Mouse (Mus musculus) left cerebral cortex, adult 11 months (tissue): ENCODE measurements at regions not wholly inside any gene's neighbourhood (a gene's known extent, or its start where the extent isn't known, plus 50 kb on each side); places are given as distances from the start of the nearest gene placed in this dataset.

Source experiments
- DNase-seq: peaks from one replicate; pipeline ENCODE4 v3.0.0; 2022; ENCODE audit warnings: low spot score

DNA sequence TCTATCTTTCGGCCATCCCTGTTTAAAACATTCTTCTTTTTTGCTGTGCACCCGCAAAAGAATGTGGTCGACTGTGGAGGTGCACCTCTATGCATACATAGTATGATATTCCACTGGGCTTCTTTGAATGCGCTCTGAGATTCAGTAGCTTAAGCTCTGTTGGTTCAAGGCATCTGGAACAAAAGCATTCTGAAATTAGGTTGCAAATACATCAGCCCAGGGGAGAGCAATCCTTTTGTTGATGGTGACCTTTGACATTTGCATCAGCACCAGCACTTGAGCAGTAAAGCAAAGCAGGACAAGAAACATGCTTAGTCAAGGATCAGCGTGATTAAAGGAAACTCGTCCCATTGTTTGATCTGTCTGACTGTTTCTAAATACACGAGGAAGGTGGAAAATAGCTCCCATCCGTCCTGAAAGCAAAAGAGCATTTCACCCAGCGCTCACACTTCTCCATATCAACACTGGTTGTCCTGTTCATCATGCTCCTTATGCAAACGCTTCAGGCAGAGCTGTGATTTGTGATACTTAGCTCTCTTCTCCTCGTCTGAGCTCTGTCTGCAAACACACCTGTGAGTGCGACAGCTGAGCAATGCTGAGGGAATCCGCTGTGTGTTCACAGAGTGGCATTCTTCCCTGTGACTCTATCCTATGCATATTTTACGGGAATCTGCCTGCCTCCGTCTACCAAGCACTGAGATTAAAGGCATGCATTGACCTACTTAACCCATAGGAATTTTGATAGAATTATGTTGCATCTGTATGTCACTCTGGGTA lies 67.4 kb upstream of the Dkk2 start:
- no peak for DNase-seq

DNA sequence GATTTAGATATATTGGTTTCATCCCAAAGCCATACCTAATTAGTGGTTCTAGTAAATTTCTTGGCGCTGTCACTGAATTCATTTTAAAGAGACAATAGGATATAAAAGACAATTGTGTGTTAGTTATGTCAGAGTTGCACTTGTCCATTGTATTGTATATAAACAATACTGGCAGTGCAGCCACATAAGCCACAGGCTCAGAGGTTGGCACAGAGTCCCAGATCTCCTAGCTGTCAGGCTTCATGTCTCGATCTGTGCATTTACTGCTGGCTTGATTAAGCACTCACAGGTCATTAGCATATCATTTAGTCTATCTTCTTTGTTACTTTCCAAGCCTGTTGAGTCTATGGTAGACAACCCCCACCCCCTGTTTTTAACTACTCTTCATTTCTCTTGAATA lies 66.6 kb upstream of the Dkk2 start:
- no peak for DNase-seq

DNA sequence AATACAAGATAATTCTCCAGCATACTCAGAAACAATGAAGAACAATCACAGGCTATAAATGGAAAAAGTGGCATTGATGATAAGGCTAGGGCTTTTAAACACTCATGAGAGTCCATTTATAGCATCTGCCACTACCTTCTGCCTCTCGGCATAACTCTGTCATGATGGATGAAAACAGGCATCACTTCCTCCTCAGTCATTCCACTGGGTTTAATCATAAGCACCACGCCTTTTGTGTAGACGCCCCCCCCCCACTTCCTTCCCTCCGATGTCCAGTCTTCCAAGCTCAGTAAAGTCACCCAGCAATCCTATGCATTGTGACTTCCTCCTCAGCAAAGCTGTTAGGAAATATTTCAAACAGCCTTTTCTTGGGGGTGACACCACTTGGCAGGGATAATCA lies 63.1 kb upstream of the Dkk2 start:
- no peak for DNase-seq

DNA sequence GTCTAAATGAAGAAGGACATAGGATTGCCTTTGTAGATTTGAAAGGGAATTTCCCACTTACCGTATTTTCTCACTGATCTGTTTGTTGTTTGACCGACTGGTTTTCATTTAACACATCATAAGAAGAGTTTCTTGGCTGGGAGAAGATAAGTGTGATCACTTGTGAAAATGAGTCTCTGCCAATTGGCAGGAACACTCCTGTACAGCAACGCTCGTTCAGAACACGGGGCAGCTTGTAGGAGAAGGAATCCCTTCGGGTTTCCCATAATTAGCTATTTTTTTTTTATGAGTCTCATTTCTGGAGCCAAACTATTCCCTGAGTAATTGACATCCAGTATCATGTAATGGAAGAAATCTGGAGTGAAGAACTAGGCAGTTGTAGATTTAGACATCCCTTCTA lies 61.8 kb upstream of the Dkk2 start:
- no peak for DNase-seq

DNA sequence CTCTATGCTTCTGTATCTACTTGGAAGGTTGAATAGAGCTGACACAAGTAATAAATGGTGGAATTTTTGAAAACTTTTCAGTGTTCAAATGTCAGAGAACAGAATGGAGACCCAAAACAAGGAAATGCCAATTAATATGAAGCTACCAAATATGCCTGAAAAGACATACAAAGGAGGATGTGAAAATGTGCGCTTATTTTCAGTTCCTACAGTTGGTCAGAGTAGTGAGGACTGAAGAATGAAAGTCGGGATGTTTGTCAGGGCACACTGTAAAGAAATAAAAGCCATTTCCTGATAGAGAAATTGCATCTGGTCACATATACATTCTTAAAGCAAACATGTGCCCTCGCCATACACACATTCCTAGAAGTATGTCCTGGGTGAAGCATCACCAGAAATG lies 56.0 kb upstream of the Dkk2 start:
- no peak for DNase-seq

DNA sequence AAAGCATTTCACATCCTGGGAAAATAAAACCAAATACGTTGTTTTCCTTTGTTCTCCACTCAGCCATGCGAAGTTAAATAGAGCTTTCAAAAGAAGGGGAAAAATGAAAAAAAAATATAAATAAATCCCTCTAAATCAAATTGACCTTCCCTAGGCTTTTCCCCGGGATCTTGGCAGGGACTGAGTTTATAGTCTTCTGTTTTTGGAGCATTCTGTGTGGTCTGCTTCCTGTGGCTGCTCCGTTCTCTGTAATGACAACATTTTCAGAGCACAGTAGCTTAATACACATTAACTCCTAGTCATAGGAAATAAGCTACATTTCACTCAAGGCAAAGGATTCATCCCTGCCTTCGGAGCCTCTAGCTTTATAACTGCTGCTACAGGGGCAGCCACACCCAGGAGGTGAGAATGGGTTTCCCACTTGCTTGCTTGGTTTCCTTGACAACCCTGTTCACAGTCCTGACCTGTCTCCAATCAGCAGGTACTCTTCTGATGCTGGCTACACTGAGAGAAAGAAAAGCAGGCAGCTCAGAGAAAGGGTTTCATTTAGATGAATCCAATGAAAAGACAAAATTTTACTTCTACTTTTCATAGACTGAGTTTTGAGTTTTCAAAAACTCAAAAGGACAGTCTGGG lies 51.9 kb upstream of the Dkk2 start:
- DNase-seq, result no peak

DNA sequence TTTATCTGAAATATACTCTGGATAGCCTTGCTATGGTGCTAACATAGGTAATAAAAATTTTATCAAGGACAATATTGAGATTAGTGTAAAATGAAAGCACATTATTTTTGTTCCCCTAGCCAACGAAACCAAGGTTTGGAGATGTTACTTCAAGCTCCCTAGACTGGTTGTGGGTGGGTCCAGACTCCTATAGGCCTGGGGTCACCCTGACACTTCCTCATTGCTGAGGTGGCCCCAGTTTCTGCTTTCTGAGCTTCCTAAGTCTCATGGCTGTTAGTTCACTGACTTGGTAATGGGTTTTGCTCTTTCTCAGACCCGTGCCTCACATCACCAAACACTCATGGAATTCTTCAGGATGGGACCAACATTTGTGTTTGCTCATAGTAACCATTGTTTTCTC lies 49.9 kb upstream of the Dkk2 start:
- no peak for DNase-seq
